Mouse (Mus musculus) 3134 (cell line): ENCODE data around the gene Tcp10c.
"Not testable (repeated sequence)": the region's sequence is repeated elsewhere in the genome, so short reads cannot be mapped to it uniquely, and the experiment has no call there.

Experiments
- DNase-seq: peaks from one replicate; pipeline ENCODE4 v3.0.0-alpha.2; 2011; ENCODE audit warnings: low spot score; ENCODE audit not compliant: insufficient read length; ENCODE audit errors: extremely low read depth

The Tcp10c gene

DNA sequence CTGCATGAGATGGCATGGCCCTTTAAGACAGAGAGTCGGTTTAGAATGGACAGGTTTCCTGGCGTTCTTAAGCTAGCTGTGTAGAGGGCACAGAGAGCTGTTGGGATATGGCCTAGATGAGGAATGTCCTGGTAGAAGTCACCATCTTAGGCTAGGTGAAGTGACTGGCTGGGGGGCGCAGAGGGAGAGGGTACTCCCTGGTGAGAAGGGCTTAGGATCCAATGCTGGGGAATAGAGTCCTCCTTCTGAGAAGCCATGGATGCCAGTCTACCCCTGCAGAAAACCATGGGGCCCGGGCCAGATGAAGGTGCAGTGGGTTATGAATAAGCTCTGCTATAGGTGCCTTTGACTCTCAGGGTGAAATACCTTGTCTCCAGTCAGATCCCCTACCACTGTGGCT lies at the start of gene Tcp10c:
Gene Tcp10c, plus strand, starts transcription at position 52 of the 400 bp plus-strand sequence.
- not testable (repeated sequence) for DNase-seq

DNA sequence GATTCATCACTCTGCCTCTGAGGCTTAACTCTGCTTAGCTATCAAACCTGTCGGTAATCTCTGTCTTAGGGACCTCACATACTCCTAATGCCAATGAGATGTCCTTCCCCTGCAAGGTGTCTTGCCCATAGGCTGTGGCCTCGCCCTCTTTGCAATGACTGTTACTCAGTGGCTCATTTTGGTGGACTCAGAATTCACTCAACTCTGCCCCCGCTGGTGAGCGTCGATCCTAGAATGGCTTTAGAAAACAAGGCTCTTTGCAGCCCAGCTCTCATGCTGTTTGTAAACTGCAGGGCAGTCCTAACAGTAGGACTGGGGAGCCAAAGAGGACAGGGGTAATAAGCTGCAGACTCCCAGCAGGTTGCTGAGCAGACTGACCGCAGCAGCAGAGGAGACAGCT lies 46.5 kb upstream of the Tcp10c start:
- not testable (repeated sequence) for DNase-seq

DNA sequence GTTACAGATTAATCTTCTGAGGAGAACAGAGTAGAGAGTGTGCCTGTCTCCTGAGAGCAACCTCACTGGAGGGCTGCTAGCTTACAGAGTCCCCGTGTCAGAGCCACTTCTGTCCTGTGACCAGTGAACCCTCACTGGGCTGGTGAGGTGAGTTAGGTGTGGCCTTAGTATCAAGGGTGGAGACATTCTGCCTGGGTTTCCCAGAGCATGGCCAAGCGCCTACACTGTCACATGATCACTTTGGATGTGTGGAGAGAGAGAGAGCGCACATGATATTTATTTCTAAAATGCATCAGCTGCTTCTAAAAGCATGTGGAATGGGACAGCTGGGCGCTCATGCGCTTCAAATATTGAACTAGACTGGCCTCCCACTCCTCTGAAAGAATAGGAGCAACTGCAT lies 46.0 kb upstream of the Tcp10c start:
- not testable (repeated sequence) for DNase-seq

DNA sequence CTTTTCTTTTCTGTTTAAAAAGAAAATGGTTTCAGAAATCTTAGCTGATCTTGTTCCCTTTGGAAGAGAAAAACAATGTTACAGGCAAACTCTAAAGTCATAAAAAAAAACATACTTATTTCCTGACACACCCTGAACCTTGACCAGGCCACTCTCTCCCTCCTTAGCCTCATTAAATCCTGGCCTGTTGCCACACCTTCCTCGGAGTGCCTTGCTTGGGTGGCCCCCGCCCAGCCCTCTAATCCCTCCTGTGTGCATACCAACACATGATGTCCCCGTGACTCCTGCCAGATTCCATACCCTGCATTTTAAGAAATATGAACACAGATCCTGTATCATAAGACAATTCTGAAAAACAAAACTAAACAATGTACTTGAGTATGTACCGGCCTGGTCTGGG lies 45.6 kb upstream of the Tcp10c start:
- DNase-seq: peak; percentile 16

DNA sequence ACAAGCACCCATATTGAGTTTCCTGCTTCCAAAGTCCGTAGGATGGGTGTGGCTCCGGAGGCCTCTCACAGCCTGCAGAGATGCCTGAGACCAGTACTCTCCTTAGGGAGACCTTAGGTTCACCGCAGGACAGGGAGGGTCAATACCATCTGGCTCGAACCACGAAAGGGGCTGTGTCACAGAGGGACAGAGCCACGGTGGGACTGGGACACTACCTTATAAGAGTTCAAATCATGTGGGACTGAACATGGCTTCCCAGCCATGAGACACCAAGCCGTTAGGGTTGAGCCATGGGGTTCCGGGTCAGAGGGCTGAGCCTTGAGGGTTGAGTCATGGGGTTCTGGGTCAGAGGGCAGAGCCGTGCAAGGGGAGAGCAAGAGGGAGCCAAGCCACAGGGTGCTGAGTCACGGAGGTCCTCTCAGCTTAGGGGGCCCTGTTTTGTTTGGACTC lies 45.2 kb upstream of the Tcp10c start:
- peak; percentile 45 for DNase-seq

DNA sequence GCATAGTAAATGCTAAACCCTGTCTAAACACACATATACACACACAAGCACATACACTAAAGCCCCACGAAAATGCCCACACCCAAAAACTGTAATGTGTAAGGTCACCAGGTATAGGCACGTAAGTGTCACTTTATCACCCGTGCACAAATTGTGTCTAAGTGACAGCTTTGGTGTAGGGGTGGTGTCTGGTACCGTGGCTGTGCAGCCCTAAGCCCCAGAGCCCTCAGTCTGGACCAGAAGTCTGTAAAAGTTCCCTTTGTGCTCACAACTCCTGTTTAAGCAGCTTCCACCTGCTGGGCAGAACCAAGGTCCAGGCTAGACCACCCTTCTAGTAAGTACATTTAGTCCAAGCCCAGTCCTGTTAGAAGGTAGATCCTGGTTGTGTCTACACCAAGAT lies 24.4 kb upstream of the Tcp10c start:
- not testable (repeated sequence) for DNase-seq

DNA sequence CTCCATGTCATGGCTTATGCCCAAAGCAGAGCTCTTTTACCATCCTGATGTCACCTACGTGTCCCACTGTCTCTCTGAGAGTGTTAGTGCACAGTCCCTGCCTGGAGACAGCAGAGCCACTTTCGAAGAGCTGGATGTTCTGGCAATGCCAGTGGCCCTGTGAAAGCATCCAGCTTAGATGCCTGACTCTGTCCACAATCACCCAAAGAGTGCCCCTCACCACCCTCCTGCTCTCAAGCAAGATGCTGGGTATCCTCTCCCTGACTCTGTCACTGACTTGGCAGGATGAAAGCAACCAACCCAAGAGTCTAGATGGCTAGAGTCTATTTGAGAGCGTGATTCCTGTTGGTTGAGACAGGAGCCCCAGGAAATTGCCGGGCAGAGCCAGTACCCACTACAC lies 23.2 kb upstream of the Tcp10c start:
- DNase-seq: not testable (repeated sequence)

DNA sequence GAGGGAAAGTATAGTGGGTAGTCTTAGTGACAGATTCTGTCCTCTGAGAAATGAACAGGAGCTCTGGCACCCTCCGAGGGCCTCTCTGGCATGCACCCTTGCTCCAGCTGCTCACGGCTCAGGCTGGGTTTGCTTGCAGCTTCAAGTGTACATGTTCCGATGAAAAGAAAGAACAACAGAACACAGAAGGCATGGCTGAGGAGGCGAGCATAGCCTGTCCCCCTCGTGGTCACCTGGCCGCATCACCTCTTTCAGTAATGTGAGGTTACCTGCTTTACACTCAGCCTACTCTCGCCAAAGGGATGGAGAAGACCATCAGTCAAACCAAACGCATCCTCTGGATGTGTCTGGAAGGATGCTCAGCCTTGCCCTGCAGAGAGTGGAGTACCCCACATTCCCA lies 21.9 kb upstream of the Tcp10c start:
- not testable (repeated sequence) for DNase-seq

DNA sequence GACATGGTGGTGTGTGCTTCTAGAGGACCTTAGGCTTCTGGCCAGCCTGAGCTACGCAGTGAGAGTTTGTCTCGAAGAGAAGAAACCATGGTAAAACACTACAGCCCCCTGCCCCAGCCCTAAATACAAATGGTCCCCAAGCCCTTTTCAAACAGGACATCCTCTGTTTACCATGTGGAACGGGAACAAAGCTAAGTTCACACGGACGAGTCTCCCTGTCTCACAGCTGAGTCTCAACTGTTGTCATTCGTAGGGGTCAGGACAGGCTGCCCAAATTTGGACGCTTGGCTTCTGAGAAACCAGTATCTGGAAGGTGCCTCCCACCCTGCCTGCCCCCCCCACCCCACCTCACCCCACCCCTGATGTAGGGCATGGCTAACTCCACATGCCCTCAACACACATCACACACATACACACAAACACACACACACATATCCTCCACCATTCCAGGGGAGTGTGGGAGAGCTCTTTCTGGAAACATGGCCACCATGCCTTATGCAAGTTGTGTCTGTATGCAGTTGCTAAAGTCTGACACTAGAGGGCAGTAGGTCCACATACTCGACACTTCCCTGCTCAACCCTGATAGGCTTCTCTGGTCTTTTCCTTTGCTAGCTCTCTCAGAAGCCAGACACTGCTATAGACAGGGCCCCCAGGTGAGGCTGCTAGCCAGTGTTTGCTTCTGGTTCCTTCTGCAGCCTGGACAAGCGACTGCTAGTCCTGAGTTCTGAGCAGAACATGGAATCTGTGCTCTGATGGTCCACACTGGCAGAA lies 17.2 kb upstream of the Tcp10c start:
- DNase-seq: peak; percentile 14

DNA sequence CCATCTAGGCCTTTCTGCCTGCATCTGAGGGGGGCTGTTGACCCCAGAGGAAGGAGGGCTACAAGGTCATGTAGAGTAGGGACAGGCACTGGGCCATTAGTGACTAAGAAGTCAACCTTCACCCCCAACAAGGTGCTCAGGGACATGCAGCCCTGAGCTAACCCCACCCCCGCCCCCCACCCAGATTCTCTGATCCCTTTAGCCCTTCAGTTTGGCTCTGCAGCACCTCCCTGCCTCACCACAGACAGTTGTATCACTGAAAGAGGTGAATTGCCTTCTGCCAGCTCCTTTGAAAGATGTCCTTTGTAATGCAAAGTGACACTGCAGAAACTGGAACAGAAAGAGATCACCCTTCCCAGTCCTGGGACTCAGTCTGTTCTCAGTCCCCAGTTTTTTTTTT lies 16.4 kb upstream of the Tcp10c start:
- DNase-seq: not testable (repeated sequence)

DNA sequence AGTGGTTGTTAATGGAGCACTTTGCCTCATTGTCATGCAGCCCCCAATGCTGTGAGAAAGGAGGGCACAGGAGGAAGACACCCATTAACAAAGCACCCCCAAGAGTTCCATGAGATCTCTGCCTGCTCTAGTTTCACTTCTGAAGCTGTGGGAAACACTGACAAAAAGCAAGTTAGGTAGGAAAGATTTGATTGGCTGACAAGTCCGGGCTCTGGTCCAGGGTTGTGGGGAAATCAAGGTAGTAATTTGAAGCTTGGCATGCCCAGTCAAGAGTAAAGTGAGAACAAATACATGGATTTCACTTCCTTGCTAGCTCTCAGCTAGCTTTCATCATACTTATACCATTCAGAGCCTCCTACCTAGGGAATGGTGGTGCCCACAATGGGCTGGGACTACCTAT lies 14.3 kb upstream of the Tcp10c start:
- not testable (repeated sequence) for DNase-seq

DNA sequence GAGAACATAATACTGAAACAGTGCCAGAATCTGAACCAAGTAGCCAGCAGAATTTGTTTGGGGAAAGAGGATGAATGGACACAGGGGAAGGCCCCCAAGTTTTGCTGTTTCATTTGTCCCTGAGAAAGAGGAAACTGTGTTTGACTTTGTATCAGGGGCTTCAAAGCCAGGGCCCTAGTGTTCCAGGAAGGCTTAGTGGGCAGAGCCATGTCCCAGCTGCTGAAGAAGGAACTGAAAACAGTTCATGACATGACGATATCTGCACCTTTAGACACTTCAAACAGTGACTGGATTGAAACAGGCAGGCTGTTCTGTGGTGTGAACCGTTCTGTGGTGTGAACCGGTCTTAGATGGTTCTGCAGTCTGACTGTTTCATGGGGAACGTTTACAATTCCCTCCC lies 8.4 kb upstream of the Tcp10c start:
- DNase-seq: not testable (repeated sequence)

DNA sequence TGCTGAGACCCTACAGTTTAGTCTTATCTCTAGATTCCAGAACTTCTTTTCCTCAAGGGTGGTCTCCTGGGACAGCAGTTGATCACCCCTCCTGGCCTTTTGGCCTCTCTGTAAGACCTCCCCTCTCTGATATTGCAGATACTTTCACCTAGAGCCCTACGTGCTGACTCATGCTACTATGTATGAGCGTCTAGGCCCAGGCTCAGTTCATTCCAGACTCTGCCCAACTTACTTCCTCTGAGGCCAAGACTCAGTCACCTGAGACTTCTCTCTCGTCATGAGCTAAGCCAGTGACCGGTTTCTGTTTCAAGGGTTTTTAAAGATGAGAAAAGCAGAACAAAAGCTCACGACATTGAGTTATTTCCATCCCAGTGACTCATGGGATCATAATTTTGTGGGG lies 4.8 kb upstream of the Tcp10c start:
- not testable (repeated sequence) for DNase-seq

DNA sequence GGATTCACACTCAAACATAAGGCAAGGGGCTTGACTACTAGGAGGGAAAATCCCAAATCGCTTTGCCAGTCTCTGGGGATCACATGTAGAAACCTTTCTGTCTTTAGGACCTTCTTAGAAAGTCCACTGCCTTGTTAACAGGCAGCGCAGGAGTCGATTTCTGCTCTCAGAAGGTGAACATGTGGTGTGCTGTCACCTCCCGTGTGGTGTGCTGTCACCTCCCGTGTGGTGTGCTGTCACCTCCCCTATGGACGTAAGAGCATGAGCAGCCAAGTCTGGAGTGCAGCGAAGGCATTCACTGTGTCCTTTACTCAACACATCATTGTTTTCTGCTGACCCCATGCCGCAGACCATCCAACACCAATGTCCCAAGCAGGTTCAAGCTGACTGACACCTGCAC lies 1.1 kb upstream of the Tcp10c start:
- not testable (repeated sequence) for DNase-seq

DNA sequence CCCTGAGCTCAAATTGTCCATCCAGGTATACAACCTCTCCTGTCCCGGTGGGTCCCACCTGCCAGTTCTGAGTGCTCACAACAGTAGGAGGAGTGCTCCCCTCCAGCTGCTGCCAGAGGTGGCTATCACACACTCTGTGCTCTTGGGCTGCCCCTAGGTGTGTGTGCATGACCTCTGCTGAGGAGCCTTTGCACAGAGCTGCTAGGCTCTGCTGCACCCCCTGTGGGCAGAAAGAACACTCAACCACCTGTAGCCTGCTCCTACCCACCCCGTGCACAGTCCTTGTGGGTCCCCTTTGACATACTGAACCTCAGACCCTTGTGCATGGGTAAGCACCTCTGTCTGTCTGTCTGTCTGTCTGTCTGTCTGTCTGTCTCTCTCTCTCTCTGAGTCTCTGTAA lies 8.1 kb downstream of the Tcp10c start:
- not testable (repeated sequence) for DNase-seq

DNA sequence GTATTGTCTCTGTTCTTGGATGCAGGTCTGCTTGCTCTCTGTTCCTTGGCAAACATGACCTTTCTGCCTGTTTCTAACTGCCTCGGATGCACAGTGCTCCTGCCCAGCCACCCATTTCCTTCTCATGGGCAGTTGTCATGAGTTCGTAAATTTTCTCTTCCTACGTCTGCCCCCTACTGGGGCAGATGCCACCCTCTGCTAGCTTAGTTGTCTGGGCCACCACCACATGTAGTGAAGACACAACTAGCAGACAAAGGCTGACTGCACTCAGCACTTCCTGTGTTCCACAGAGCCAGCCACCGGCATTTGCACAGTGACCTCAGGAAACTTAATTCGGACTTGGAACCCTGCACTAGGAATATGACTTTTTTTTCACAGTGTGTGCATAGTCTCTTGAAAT lies 9.4 kb downstream of the Tcp10c start:
- DNase-seq: not testable (repeated sequence)

DNA sequence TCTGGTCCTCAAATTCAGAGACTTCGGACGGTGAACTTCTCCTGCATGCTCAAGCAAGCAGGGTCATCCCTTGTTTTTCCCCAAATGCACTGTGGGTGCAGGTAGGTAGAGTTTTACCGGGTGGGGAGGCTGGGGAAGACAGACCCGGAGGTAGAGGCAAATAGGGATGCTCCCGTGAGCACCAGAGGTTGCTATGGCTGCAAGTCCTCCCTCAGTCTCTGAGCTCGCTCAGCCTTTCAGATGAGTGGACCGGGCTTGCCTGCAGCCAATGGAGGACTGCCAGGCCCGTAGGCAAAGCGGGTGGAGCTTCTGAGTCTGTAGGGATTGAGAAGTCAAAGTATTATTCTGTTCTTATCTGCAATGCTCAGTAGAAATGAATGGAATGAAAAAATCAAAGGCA lies 9.8 kb downstream of the Tcp10c start:
- not testable (repeated sequence) for DNase-seq

DNA sequence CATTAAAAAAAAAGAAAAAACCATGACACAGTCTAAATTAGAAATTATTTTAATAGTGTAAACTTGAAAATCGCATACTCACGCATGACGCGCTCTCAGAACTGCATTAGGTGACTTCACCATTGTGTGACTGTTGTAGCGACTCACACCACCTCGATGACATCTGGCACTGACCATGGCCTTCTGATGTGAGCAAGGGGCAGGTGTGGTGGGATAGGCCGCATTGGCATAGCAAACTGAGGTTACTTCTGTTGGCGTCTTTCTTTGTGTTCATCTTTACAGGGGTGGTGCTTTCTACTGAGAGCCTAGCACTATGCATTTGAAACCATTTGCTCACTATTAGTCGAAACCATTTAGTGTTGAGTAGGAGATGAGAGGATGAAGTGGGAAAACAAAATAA lies 12.8 kb downstream of the Tcp10c start:
- DNase-seq: not testable (repeated sequence)

DNA sequence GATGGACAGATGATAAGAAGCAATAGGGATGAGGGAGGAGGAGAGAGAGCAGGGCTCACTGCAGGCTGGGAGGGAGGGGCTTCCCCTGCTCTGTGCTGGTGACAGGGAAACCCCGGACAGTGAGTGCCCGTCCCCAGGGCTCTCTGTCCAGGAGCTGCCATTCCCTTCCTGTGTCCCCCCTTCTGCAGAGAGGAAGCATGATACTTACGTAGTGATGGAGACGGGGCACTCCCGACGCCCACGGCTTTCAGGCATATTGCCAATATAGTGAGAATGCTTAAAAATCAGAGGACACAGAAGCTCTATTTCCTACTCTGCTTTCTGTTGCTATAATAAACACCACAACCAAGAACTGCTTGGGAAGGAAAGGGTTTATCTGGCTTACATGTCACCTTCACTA lies 14.3 kb downstream of the Tcp10c start:
- DNase-seq: not testable (repeated sequence)

DNA sequence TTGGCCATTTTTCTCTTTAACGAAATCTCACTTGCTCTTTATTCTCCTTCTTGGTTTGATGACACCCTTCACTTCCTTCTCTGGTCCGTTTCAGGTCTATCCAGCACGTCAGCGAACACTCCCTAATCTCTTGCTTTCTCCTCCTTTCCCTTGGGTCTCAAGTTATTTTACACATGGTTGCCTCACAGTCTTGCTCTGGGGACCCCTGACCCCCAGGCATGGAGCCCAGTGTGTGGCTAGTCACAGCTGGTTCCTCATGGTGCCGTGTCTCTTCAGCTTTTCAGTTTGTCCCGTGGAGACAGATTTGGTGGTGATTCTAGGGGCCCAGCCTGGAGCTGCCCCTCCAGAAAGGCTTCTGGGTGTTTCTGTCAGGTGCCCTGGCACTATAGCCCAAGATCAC lies 16.4 kb downstream of the Tcp10c start:
- DNase-seq: not testable (repeated sequence)

DNA sequence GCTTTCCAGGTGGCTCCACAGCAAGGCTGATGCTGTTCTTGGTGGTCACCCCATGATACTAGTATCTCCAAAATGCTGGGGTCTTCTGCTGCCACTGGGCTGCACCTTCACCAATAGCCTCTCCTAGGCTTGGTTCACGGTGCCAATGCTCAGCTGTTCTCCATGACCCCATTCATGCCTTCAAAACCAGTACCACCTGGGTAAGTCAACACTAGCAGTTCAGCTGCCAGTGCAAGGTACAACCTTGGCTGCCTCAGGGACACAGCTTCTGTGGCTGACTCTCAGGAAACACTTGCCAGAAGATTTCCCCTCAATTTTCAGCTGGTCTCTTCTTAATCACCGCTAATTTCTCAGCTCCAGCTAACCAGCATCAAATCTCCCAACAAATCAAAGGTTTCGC lies 24.0 kb downstream of the Tcp10c start:
- not testable (repeated sequence) for DNase-seq

DNA sequence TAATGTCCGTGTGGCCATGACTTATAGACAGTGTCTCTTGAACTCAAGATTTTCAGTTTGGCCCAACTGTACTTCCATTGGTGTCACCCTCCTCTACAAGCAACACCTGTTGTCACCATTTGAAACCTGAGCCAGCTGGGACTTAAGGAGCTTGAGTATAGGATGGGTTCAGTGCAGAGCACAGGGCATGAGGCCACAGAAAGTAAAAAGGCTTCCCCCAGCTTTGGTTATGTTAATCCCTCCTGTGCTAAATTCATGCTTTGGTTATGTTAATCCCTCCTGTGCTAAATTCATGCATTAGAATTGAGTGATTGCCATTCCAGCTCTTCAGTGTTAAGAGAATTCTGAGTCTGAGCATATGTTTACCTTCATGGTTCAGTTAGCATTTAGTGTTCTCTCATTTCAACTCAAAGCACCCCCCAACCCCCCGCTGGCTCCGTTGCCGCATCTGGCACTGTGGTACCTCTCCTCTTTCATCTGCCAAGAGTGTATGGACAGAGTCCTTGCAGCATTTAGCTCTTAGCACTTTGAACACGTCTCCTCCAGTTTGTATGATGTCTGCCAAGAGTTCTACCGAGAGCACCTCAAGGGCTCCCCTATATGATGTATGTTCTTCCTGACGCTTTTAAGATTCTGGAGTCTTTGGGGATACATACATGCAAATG lies 25.7 kb downstream of the Tcp10c start:
- not testable (repeated sequence) for DNase-seq
